Mouse (Mus musculus): ENCODE measurements at regions not wholly inside any gene's neighbourhood (a gene's known extent, or its start where the extent isn't known, plus 50 kb on each side); places are given as distances from the start of the nearest gene placed in this dataset.

- Histone ChIP-seq H3K4me1 (ENCODE audit: control insufficient read depth, insufficient read depth, low read length) (no peaks in the 10 kb centered on the region), H3K27ac (ENCODE audit: low read depth, low read length) (no peak overlapping the region), H3K4me3 (ENCODE audit: low read depth, low read length) (no peak overlapping the region), H3K4me2 (no peak overlapping the region), H3K9me3 (replicated peaks; ENCODE audit: control insufficient read depth, low read length) (no peaks in the 10 kb centered on the region), H3K36me3 (ENCODE audit: control insufficient read depth, insufficient read depth, low read length) (no peaks in the 10 kb centered on the region), H3K27me3 (ENCODE audit: control insufficient read depth, insufficient read depth, low read length) (no peaks in the 10 kb centered on the region), H3K9ac (ENCODE audit: low read depth, low read length) (no peak overlapping the region)
- no peak for ATAC-seq (replicated peaks; ENCODE audit: insufficient number of reproducible peaks, low FRiP score, low TSS enrichment)
- WGBS (ENCODE audit: insufficient replicate concordance) = 52% methylated on average over 2 of the region's 2 CpGs
These were observed 131.0 kb upstream of the Rgs17 start for GRCm38 (mm10) chr10:6053207-6053606.

GRCm38 (mm10) chr10:6043358-6043757, 121.2 kb upstream of the Rgs17 start:
- H3K9ac ChIP-seq (ENCODE audit: low read depth, low read length) = no peak overlapping the region
- WGBS (ENCODE audit: insufficient replicate concordance) = 70% methylated on average over 5 of the region's 5 CpGs
- no peak overlapping the region for H3K27ac ChIP-seq (ENCODE audit: low read depth, low read length)
- ATAC-seq (replicated peaks; ENCODE audit: insufficient number of reproducible peaks, low FRiP score, low TSS enrichment) = no peak
- no peaks in the 10 kb centered on the region for H3K4me1 ChIP-seq (ENCODE audit: control insufficient read depth, insufficient read depth, low read length)
- H3K4me2 ChIP-seq = no peak overlapping the region
- H3K9me3 ChIP-seq (replicated peaks; ENCODE audit: control insufficient read depth, low read length) = no peaks in the 10 kb centered on the region
- no peak overlapping the region for H3K4me3 ChIP-seq (ENCODE audit: low read depth, low read length)
- H3K36me3 ChIP-seq (ENCODE audit: control insufficient read depth, insufficient read depth, low read length) = no peaks in the 10 kb centered on the region
- H3K27me3 ChIP-seq (ENCODE audit: control insufficient read depth, insufficient read depth, low read length) = no peaks in the 10 kb centered on the region

GRCm38 (mm10) chr10:6039771-6040170, 117.6 kb upstream of the Rgs17 start:
- no peak overlapping the region for H3K4me2 ChIP-seq
- no peak overlapping the region for H3K9ac ChIP-seq (ENCODE audit: low read depth, low read length)
- H3K36me3 ChIP-seq (ENCODE audit: control insufficient read depth, insufficient read depth, low read length) = no peaks in the 10 kb centered on the region
- WGBS (ENCODE audit: insufficient replicate concordance) = 68% methylated on average over 4 of the region's 4 CpGs
- no peaks in the 10 kb centered on the region for H3K4me1 ChIP-seq (ENCODE audit: control insufficient read depth, insufficient read depth, low read length)
- no peaks in the 10 kb centered on the region for H3K27me3 ChIP-seq (ENCODE audit: control insufficient read depth, insufficient read depth, low read length)
- H3K4me3 ChIP-seq (ENCODE audit: low read depth, low read length) = no peak overlapping the region
- no peaks in the 10 kb centered on the region for H3K9me3 ChIP-seq (replicated peaks; ENCODE audit: control insufficient read depth, low read length)
- H3K27ac ChIP-seq (ENCODE audit: low read depth, low read length) = no peak overlapping the region
- no peak for ATAC-seq (replicated peaks; ENCODE audit: insufficient number of reproducible peaks, low FRiP score, low TSS enrichment)

GRCm38 (mm10) chr10:6035792-6036487, 113.7 kb upstream of the Rgs17 start:
- WGBS (ENCODE audit: insufficient replicate concordance) = 27% methylated on average over 25 of the region's 25 CpGs
- no peak overlapping the region for H3K4me3 ChIP-seq (ENCODE audit: low read depth, low read length)
- no peak for ATAC-seq (replicated peaks; ENCODE audit: insufficient number of reproducible peaks, low FRiP score, low TSS enrichment)

GRCm38 (mm10) chr10:6032469-6032868, 110.3 kb upstream of the Rgs17 start:
- ATAC-seq (replicated peaks; ENCODE audit: insufficient number of reproducible peaks, low FRiP score, low TSS enrichment) = no peak
- Histone ChIP-seq H3K4me1 (ENCODE audit: control insufficient read depth, insufficient read depth, low read length) (no peaks in the 10 kb centered on the region), H3K36me3 (ENCODE audit: control insufficient read depth, insufficient read depth, low read length) (no peaks in the 10 kb centered on the region), H3K9me3 (replicated peaks; ENCODE audit: control insufficient read depth, low read length) (no peaks in the 10 kb centered on the region), H3K9ac (ENCODE audit: low read depth, low read length) (no peak overlapping the region), H3K27ac (ENCODE audit: low read depth, low read length) (no peak overlapping the region), H3K4me3 (ENCODE audit: low read depth, low read length) (no peak overlapping the region), H3K4me2 (no peak overlapping the region), H3K27me3 (ENCODE audit: control insufficient read depth, insufficient read depth, low read length) (no peaks in the 10 kb centered on the region)
- WGBS (ENCODE audit: insufficient replicate concordance) = 64% methylated on average over 4 of the region's 4 CpGs

More at GRCm38 (mm10) chr10:6035792-6036487, 113.7 kb upstream of the Rgs17 start:
- Histone ChIP-seq H3K4me1 (ENCODE audit: control insufficient read depth, insufficient read depth, low read length) (no peaks in the 10 kb centered on the region), H3K9me3 (replicated peaks; ENCODE audit: control insufficient read depth, low read length) (no peaks in the 10 kb centered on the region), H3K9ac (ENCODE audit: low read depth, low read length) (no peak overlapping the region), H3K36me3 (ENCODE audit: control insufficient read depth, insufficient read depth, low read length) (no peaks in the 10 kb centered on the region), H3K27me3 (ENCODE audit: control insufficient read depth, insufficient read depth, low read length) (no peaks in the 10 kb centered on the region), H3K27ac (ENCODE audit: low read depth, low read length) (no peak overlapping the region), H3K4me2 (no peak overlapping the region)

GRCm38 (mm10) chr10:6027551-6027950, 105.4 kb upstream of the Rgs17 start:
- H3K4me1 ChIP-seq (ENCODE audit: control insufficient read depth, insufficient read depth, low read length) = no peaks in the 10 kb centered on the region
- H3K36me3 ChIP-seq (ENCODE audit: control insufficient read depth, insufficient read depth, low read length) = no peaks in the 10 kb centered on the region
- WGBS (ENCODE audit: insufficient replicate concordance) = 56% methylated on average over 1 of the region's 1 CpGs
- no peak overlapping the region for H3K27ac ChIP-seq (ENCODE audit: low read depth, low read length)
- H3K9me3 ChIP-seq (replicated peaks; ENCODE audit: control insufficient read depth, low read length) = no peaks in the 10 kb centered on the region
- no peak overlapping the region for H3K9ac ChIP-seq (ENCODE audit: low read depth, low read length)
- no peaks in the 10 kb centered on the region for H3K27me3 ChIP-seq (ENCODE audit: control insufficient read depth, insufficient read depth, low read length)
- no peak overlapping the region for H3K4me2 ChIP-seq
- H3K4me3 ChIP-seq (ENCODE audit: low read depth, low read length) = no peak overlapping the region
- ATAC-seq (replicated peaks; ENCODE audit: insufficient number of reproducible peaks, low FRiP score, low TSS enrichment) = no peak

- Histone ChIP-seq H3K27ac (ENCODE audit: low read depth, low read length) (no peak overlapping the region), H3K4me1 (ENCODE audit: control insufficient read depth, insufficient read depth, low read length) (no peaks in the 10 kb centered on the region), H3K27me3 (ENCODE audit: control insufficient read depth, insufficient read depth, low read length) (no peaks in the 10 kb centered on the region), H3K9me3 (replicated peaks; ENCODE audit: control insufficient read depth, low read length) (no peaks in the 10 kb centered on the region), H3K4me2 (no peak overlapping the region), H3K4me3 (ENCODE audit: low read depth, low read length) (no peak overlapping the region), H3K36me3 (ENCODE audit: control insufficient read depth, insufficient read depth, low read length) (no peaks in the 10 kb centered on the region), H3K9ac (ENCODE audit: low read depth, low read length) (no peak overlapping the region)
- 76% methylated on average over 5 of the region's 5 CpGs for WGBS (ENCODE audit: insufficient replicate concordance)
- ATAC-seq (replicated peaks; ENCODE audit: insufficient number of reproducible peaks, low FRiP score, low TSS enrichment) = no peak
These were observed 104.1 kb upstream of the Rgs17 start for GRCm38 (mm10) chr10:6026317-6026716.

- Histone ChIP-seq H3K27ac (ENCODE audit: low read depth, low read length) (no peak overlapping the region), H3K36me3 (ENCODE audit: control insufficient read depth, insufficient read depth, low read length) (no peaks in the 10 kb centered on the region), H3K4me1 (ENCODE audit: control insufficient read depth, insufficient read depth, low read length) (peaks cover 5% of the 10 kb centered on the region), H3K27me3 (ENCODE audit: control insufficient read depth, insufficient read depth, low read length) (no peaks in the 10 kb centered on the region), H3K9ac (ENCODE audit: low read depth, low read length) (no peak overlapping the region), H3K4me2 (no peak overlapping the region), H3K4me3 (ENCODE audit: low read depth, low read length) (no peak overlapping the region), H3K9me3 (replicated peaks; ENCODE audit: control insufficient read depth, low read length) (no peaks in the 10 kb centered on the region)
- 65% methylated on average over 2 of the region's 2 CpGs for WGBS (ENCODE audit: insufficient replicate concordance)
- no peak for ATAC-seq (replicated peaks; ENCODE audit: insufficient number of reproducible peaks, low FRiP score, low TSS enrichment)
These were observed 100.5 kb upstream of the Rgs17 start for GRCm38 (mm10) chr10:6022609-6023283.
